Mouse (Mus musculus) neural tube, embryonic 14.5 days (tissue): ENCODE results near the gene Mfsd7a. TPM values are rescaled to one million over a fixed set of nuclear protein-coding genes. Genes with fewer than 3 reads are reported as not detected.

Source experiments
- ATAC-seq: fragments of 200-750 bp; cut with Nextera tagmentation; 2 replicates; pipeline ENCODE4 v1.8.0; 2017; ENCODE audit warnings: low read depth, mild to moderate bottlenecking, moderate TSS enrichment, moderate library complexity
- H3K27ac ChIP-seq: fragments of 300-500 bp; sonication (generic); 2 replicates; pipeline ENCODE4 v1.5.1; 2014; ENCODE audit warnings: low read depth, mild to moderate bottlenecking, control low read depth, low read length, moderate library complexity, mixed read lengths
- H3K27me3 ChIP-seq: fragments of 300-500 bp; sonication (generic); 2 replicates; pipeline ENCODE4 v1.6.1; 2014; ENCODE audit warnings: low read length; ENCODE audit not compliant: control insufficient read depth, insufficient read depth
- H3K36me3 ChIP-seq: fragments of 300-500 bp; sonication (generic); 2 replicates; pipeline ENCODE4 v1.6.1; 2014; ENCODE audit warnings: low read length, mixed read lengths; ENCODE audit not compliant: control insufficient read depth, insufficient read depth
- H3K4me1 ChIP-seq: fragments of 300-500 bp; sonication (generic); 2 replicates; pipeline ENCODE4 v1.6.1; 2014; ENCODE audit warnings: low read length; ENCODE audit not compliant: control insufficient read depth, insufficient read depth
- H3K4me2 ChIP-seq: fragments of 300-500 bp; sonication (generic); 2 replicates; pipeline ENCODE4 v1.6.1; 2014; ENCODE audit warnings: mild to moderate bottlenecking, low read depth, low read length, control low read depth
- H3K4me3 ChIP-seq: fragments of 300-500 bp; sonication (generic); 2 replicates; pipeline ENCODE4 v1.5.1; 2014; ENCODE audit warnings: low read depth, low read length, control low read depth, mixed read lengths
- H3K9ac ChIP-seq: fragments of 300-500 bp; sonication (generic); replicated peaks from 2 replicates; pipeline ENCODE4 v1.6.1; 2014; ENCODE audit warnings: low read depth, mild to moderate bottlenecking, control low read depth, low read length, mixed read lengths
- H3K9me3 ChIP-seq: fragments of 300-500 bp; sonication (generic); 2 replicates; pipeline ENCODE4 v1.6.1; 2016; ENCODE audit warnings: low read length; ENCODE audit not compliant: control insufficient read depth
- WGBS: fragments of 180-500 bp; shearing (Covaris S2); extraction: QIAGEN DNeasy Blood & Tissue Kit; methylation state at CpG from one replicate; pipeline ENCODE4 v1.1.7; 2014; 5-methylcytosine and 5-hydroxymethylcytosine counted together
- polyA plus RNA-seq: library from polyadenylated mRNA; unstranded; fragments of >200 nt; fragmentation: Nextera tagmentation; extraction: Ambion mirVana; gene quantifications from 2 replicates; pipeline ENCODE4 v1.2.1, GENCODE M21; 2014

Mfsd7a gene
- polyA plus RNA-seq, 1 experiment from 2014 or later = not detected

DNA sequence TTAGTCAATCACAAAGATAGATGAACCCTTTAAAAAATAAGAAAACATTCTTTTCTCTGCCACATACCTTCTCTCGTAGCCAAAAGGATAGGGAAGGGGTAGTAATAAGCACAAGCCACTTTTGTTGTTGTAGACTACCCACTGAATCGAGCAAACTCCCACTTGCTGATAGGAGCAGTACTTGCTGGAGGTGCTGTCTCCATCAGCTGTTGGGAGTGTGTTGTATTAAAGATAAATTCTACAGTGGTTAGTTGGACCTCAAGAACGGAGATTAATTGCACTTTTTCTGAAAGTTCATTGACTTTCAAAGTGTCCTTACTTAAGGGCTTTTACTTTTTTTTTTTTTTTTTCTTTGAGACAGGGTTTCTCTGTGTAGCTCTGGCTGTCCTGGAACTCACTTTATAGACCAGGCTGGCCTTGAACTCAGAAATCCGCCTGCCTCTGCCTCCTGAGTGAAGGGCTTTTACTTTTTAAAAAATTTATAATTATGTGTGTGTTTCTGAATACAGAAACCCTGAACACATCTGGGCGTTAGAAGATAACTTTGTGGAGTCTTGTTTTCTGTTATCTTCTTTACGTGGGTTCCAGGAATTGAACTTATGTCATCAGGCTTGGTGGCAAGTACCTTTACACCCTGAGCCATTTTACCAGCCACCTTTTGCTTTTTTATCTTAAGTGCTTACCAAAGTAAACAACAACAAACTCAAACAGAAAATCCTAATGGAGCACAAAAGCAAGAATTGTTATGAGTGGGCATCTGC lies 16.6 kb upstream of the Mfsd7a start:
- Histone ChIP-seq H3K4me2 (no peak overlapping the region), H3K4me1 (peaks cover 31% of the 10 kb centered on the region), H3K9me3 (no peaks in the 10 kb centered on the region), H3K4me3 (no peak overlapping the region), H3K27ac (no peak overlapping the region), H3K36me3 (no peaks in the 10 kb centered on the region), H3K27me3 (peaks cover 3% of the 10 kb centered on the region; the same call in 1 of the 2 replicates), H3K9ac (no peak overlapping the region)
- ATAC-seq = no peak
- 90% methylated on average over 6 of the region's 6 CpGs for WGBS

DNA sequence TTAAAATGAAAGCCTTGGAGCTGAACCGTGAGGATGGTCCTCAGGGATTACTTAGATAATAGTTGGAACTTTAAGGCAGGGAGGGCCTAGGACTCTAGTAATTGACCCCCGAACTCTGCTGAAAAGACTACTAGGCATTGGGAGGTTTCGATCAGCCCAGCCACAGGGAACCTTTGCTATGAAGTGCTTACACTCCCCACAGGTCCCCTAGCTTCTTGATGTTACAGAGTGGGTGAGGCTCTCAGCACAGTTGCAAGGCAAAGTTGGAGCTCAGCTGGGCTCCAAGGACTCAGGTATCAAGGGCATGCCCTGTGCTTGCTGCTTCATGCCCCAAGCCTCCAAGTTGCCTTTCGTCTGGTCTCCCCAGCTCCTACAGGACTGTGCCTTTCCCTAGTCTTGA lies 13.8 kb upstream of the Mfsd7a start:
- Histone ChIP-seq H3K9ac (peak overlapping the region; percentile 99), H3K27me3 (peaks cover 3% of the 10 kb centered on the region; the same call in 1 of the 2 replicates), H3K4me2 (peak overlapping the region; percentile 98), H3K4me1 (peaks cover 31% of the 10 kb centered on the region), H3K9me3 (no peaks in the 10 kb centered on the region), H3K36me3 (no peaks in the 10 kb centered on the region), H3K4me3 (peak overlapping the region; percentile 82), H3K27ac (no peak overlapping the region)
- ATAC-seq = no peak
- 41% methylated on average over 4 of the region's 4 CpGs for WGBS

DNA sequence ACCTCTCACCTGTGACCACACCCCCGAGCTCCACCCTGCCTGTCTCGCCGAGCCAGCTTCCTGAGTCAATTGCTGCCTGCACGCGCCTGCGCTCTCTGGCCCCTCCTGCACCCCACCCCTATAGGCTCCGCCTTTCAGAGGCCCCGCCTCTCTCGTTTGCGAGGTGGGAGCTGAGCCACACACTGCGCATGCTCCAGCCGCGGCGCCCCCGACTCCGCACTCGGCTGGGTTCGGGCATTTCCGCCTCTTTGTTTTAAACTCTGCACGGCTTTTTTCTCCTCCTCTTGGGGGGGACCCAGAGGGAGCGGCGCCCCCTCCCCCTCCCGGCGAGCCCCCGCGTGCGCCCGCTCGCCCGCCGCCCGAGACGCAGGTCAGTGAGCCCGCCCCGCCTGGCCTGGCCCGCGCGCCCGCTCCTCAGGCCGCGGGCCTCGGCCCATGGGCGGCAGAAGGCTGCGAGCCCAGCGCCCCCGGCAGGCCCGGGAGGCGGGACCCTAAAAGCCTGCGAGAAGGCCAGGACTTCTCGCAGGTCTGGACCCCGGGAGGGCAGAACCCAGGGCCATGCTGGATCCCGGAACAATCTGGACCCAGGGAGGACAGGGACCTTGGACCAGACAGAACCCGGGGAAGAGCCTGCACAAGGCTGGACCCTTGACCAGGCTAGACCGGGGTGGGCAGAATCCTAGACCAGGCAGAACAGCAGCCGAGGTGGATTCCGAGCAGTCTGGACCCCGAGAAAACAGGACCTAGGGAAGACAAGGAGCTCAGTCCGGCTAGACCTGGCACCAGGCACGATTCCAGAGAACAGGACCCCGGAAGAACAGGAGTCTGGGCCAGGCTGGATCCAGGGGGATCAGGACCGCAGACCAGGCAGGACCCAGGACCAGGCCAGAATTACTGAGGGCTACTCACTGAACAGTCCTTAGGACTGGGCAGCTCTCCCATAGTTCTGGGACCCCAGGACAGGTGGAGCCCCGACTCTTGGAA lies 12.7 kb upstream of the Mfsd7a start, which contains the start of gene Pcgf3:
TSS of gene Pcgf3 (plus strand) at position 151 of the 984 bp plus-strand sequence.
- WGBS = under 1% methylated on average over 61 of the region's 62 CpGs
- Histone ChIP-seq H3K4me2 (peak within 1 kb of the TSS; percentile 98), H3K9ac (peak within 1 kb of the TSS; percentile 99), H3K4me3 (peak within 1 kb of the TSS; percentile 82), H3K9me3 (no peaks in the 10 kb centered on the region), H3K27ac (peak within 1 kb of the TSS; percentile 85), H3K4me1 (peaks cover 31% of the 10 kb centered on the region), H3K36me3 (no peaks in the 10 kb centered on the region), H3K27me3 (peaks cover 3% of the 10 kb centered on the region; the same call in 1 of the 2 replicates)
- peak; percentile 96 for ATAC-seq

DNA sequence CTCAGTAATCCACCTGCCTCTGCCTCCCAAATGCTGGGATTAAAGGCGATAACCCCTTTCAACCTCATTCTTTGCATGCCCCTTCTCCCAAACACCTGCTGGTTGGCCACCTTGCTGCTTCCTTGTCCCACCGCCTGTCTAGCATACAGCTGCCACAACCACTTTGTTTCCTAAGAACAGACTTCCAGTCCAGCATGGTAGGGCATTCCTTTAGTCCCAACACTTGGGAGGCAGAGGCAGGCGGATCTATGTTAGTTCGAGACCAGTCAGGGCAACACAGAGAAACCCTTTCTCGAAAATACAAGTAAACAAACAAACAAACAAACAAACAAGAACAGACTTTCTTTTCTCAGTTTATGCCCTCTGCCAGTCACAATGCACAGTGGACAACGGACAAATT lies 11.8 kb upstream of the Mfsd7a start:
- H3K9ac ChIP-seq = 0 out of 2 replicates have a peak overlapping the region, but pooled peaks have one; percentile 37
- H3K36me3 ChIP-seq = no peaks in the 10 kb centered on the region
- peaks cover 3% of the 10 kb centered on the region; the same call in 1 of the 2 replicates for H3K27me3 ChIP-seq
- WGBS = 44% methylated on average over 6 of the region's 6 CpGs
- H3K9me3 ChIP-seq = no peaks in the 10 kb centered on the region
- H3K4me3 ChIP-seq = peak overlapping the region; percentile 82
- H3K4me1 ChIP-seq = peaks cover 31% of the 10 kb centered on the region
- ATAC-seq = peak; percentile 5; the same call in 1 of the 2 replicates
- peak overlapping the region; percentile 98 for H3K4me2 ChIP-seq
- no peak overlapping the region for H3K27ac ChIP-seq

DNA sequence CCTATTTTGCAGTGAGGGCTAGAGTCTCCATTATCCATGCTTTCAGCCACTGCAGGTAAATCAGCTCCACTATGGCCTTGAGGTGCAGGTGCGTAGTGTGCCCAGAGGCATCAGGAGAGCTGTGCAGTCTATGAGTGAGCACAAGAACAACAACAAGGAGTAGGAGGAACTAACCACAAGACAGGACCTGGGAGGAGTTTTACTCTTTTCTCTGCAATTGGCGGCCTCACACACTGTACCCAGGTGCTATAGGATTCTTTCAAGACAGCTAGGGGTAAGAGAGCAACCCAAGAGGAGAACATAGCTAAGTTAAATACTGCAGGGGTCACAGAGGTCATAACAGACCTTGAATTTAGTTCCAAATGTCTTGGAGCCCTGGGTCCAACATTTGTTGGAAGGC lies 10.0 kb upstream of the Mfsd7a start:
- WGBS = 81% methylated on average over 2 of the region's 2 CpGs
- H3K36me3 ChIP-seq = no peaks in the 10 kb centered on the region
- peaks cover 3% of the 10 kb centered on the region; the same call in 1 of the 2 replicates for H3K27me3 ChIP-seq
- peaks cover 17% of the 10 kb centered on the region for H3K4me1 ChIP-seq
- H3K9me3 ChIP-seq = no peaks in the 10 kb centered on the region
- no peak overlapping the region for H3K9ac ChIP-seq
- H3K27ac ChIP-seq = no peak overlapping the region
- H3K4me3 ChIP-seq = no peak overlapping the region
- H3K4me2 ChIP-seq = no peak overlapping the region
- no peak for ATAC-seq

DNA sequence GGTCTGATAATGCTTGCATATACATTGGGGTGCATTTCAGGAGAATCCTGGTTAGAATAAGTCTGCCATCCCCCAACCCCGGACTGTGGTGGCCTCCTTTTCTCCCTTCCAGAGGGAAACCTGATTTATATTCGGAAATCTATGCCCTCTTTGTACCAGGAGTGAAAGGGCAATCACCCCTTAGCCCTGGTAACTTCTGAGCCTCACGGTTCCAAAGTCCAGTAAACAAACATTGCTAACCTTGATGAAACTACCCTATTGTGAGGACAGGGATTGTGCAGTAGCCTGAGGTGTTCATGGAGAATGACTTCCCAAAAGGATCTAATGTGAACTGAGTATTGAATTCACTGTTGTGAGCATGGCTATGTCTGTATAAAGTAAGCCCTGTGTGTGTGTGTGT lies 5.4 kb upstream of the Mfsd7a start:
- H3K9me3 ChIP-seq = no peaks in the 10 kb centered on the region
- WGBS = 35% methylated on average over 3 of the region's 3 CpGs
- H3K4me2 ChIP-seq = no peak overlapping the region
- H3K36me3 ChIP-seq = no peaks in the 10 kb centered on the region
- no peaks in the 10 kb centered on the region for H3K4me1 ChIP-seq
- H3K27ac ChIP-seq = no peak overlapping the region
- H3K4me3 ChIP-seq = no peak overlapping the region
- H3K27me3 ChIP-seq = no peaks in the 10 kb centered on the region
- no peak for ATAC-seq
- H3K9ac ChIP-seq = no peak overlapping the region

DNA sequence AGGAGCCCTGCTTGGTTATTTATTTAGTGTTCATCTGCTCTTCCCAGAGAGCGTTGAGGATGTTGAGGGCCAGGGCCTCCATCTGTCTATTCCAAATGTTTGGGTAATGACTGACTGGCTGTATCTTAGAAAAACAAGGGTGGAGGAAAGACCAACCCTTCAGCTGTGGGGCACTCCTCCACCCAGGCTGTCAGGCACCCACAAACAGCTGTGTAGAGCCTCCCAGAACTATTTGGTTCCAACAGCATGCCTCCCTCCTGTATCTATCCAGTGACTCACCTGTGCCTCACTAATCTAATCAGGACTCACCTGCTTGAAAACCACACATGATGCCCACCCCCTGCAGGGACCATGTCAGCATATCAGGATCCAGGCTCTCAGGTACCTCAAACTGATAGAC lies 3.7 kb upstream of the Mfsd7a start:
- H3K4me3 ChIP-seq = no peak overlapping the region
- H3K4me1 ChIP-seq = 0 out of 2 replicates have a peak, but pooled peaks cover 3% of the 10 kb centered on the region
- ATAC-seq = no peak
- 88% methylated on average over 1 of the region's 1 CpGs for WGBS
- H3K36me3 ChIP-seq = no peaks in the 10 kb centered on the region
- H3K9ac ChIP-seq = no peak overlapping the region
- no peak overlapping the region for H3K4me2 ChIP-seq
- no peak overlapping the region for H3K27ac ChIP-seq
- H3K9me3 ChIP-seq = no peaks in the 10 kb centered on the region
- H3K27me3 ChIP-seq = peaks cover 3% of the 10 kb centered on the region; the same call in 1 of the 2 replicates

DNA sequence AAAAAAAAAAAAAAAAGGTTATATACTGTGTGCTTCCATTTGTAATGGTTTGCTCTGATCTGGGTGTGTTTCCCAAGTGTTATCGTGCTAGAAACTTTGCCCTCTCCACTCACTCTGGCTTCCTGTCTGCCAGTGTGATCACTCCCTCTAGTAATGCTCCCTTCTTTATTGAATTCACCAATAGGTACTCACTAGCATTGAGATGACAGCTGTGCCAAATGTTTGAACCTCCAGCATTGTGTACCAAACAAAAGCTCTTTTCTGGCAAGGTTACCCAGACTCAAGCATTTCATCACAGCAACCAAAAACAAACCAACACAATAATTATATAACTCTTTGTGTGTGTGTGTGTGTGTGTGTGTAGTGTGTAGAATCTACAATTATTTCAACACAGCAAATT lies 2.9 kb upstream of the Mfsd7a start:
- peaks cover 3% of the 10 kb centered on the region; the same call in 1 of the 2 replicates for H3K27me3 ChIP-seq
- ATAC-seq = no peak
- H3K9ac ChIP-seq = no peak overlapping the region
- H3K4me2 ChIP-seq = no peak overlapping the region
- H3K4me3 ChIP-seq = no peak overlapping the region
- WGBS = 96% methylated on average over 1 of the region's 1 CpGs
- 0 out of 2 replicates have a peak, but pooled peaks cover 3% of the 10 kb centered on the region for H3K4me1 ChIP-seq
- H3K27ac ChIP-seq = no peak overlapping the region
- no peaks in the 10 kb centered on the region for H3K36me3 ChIP-seq
- no peaks in the 10 kb centered on the region for H3K9me3 ChIP-seq
